Mouse (Mus musculus): Measurements from ENCODE around the gene Ptch1. TPM values are rescaled to one million over a fixed set of nuclear protein-coding genes. Genes with fewer than 3 reads are reported as not detected.

Ptch1 gene
- polyA plus RNA-seq, 1 experiment from 2014 or later, result 19.5 TPM

DNA sequence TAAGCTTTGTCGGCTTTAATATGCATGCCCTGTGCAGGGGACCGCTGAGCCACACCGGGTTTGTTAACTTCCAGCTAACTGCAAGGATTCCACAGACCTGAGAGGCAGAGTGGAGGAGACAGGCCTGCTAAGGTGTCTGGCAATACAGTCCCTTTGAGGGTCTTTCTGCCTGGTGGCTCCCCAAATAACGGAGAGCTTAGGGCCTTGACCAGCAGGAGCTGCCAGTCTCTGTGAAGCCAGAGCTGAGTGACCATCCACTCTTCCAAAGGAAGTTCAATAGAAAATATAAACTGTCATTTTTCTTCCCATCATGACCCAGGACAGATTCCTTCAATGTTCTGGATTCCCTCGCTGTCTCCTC is 4.0 kb downstream of the Ptch1 start:
- H3K36me3 ChIP-seq, result no peaks in the 10 kb centered on the region
- 25% methylated on average over 5 of the region's 5 CpGs for WGBS
- peak overlapping the region; percentile 84 for H3K4me3 ChIP-seq
- H3K4me1 ChIP-seq, result peaks cover 36% of the 10 kb centered on the region
- H3K9me3 ChIP-seq, result no peaks in the 10 kb centered on the region
- no peak overlapping the region; the same call in 1 of the 2 replicates for H3K9ac ChIP-seq
- H3K27ac ChIP-seq, result peak overlapping the region; percentile 99
- H3K4me2 ChIP-seq, result peak overlapping the region; percentile 94
- peaks cover 37% of the 10 kb centered on the region for H3K27me3 ChIP-seq
- no peak for ATAC-seq (ENCODE audit: insufficient number of reproducible peaks, low FRiP score, low TSS enrichment, low read depth)

DNA sequence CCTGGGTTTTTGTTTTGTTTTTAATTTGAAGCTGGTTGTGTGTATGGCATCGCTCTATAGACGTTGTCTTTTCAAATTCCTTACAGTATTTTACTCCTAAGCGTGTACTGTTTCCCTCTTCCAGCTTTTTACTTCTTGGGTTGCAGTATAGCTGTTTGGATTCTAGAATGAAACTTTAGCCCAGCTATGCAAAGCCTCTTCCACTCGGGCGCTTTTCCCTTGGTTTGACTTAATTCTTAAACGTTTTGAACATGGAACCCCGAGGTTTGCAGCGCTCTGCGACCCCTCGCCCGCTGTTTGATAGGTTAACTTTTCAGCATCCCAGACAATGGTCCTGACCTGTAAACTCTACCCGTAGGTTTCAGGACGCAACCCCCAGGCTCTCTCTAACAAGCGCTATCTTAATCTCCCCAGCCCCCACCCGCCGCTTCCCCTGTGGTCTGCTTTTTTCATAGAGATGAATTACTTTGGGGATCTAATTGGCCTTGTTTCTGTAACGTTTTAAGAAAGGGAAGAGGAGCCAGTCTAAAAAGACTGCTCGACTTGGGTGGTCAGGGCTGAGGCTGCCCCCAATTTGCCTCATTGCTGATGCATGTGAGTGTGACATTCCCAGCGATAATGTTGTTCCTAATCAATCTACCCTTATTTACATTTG is 4.5 kb downstream of the Ptch1 start:
- peak overlapping the region; percentile 94 for H3K4me2 ChIP-seq
- H3K9me3 ChIP-seq, result no peaks in the 10 kb centered on the region
- H3K9ac ChIP-seq, result no peak overlapping the region; the same call in 1 of the 2 replicates
- 11% methylated on average over 19 of the region's 19 CpGs for WGBS
- H3K36me3 ChIP-seq, result no peaks in the 10 kb centered on the region
- peak overlapping the region; percentile 99 for H3K27ac ChIP-seq
- ATAC-seq (ENCODE audit: insufficient number of reproducible peaks, low FRiP score, low TSS enrichment, low read depth), result no peak
- peak overlapping the region; percentile 84 for H3K4me3 ChIP-seq
- peaks cover 32% of the 10 kb centered on the region for H3K4me1 ChIP-seq
- H3K27me3 ChIP-seq, result peaks cover 32% of the 10 kb centered on the region

DNA sequence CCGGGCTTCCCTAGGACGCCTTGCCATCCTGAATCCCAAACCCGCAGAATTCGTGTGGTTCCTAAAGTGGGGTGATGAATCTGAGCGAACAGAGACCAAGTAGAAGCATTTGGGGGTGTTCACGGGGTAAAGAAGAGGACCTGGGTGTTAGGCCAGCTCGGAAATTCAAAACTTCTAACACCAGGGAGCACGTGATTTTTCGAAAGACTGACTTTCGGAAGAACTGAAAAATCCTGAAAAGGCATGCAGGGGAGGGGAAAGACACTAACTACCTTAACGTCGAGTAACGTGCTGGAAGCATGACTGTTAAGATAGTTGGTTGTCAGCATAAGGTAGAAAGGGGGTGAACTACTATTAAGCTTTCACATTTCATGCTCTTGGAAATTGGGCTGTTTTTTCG is 5.1 kb downstream of the Ptch1 start:
- peaks cover 27% of the 10 kb centered on the region for H3K4me1 ChIP-seq
- H3K4me2 ChIP-seq, result peak overlapping the region; percentile 94
- ATAC-seq (ENCODE audit: insufficient number of reproducible peaks, low FRiP score, low TSS enrichment, low read depth), result no peak

DNA sequence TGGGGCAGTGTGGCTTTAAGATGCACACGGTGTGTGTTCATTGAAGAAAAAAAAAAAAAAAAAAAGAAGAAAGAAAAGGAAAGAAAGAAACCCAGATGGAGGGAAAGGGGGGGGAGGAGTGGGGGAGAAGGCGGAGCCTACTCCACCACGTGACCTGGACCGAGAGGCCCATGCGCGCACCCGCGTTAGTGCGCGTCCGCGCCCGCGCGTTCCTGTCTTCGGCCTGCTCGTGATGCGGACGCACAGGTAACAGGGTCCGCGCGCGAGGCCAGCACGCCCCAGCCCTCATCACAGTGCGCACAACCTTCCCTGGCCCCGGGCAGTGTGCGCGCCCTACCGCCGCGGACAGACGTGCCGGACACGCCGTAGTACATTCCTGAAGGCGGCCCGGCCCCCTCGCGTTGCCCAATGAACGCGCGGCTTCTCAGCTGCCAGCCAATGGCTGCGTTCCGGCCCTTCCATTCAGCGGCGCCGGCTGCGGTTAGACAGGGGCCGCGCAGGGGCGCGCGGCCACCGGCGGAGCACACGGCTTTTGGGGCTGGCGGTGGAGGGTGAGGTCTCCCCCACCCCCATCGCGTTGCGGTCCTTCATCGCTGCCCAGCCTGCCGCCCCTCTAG is 5.6 kb downstream of the Ptch1 start:
- H3K36me3 ChIP-seq, result no peaks in the 10 kb centered on the region
- peak overlapping the region; percentile 99 for H3K27ac ChIP-seq
- peak overlapping the region; percentile 51; the same call in 1 of the 2 replicates for H3K9ac ChIP-seq
- H3K4me2 ChIP-seq, result peak overlapping the region; percentile 94
- peak; percentile 87 for ATAC-seq (ENCODE audit: insufficient number of reproducible peaks, low FRiP score, low TSS enrichment, low read depth)
- peaks cover 25% of the 10 kb centered on the region for H3K27me3 ChIP-seq
- H3K4me1 ChIP-seq, result peaks cover 25% of the 10 kb centered on the region
- WGBS, result under 1% methylated on average over 62 of the region's 62 CpGs
- no peaks in the 10 kb centered on the region for H3K9me3 ChIP-seq
- H3K4me3 ChIP-seq, result peak overlapping the region; percentile 84

More for the DNA sequence above, 5.1 kb downstream of the Ptch1 start:
- Histone ChIP-seq H3K27me3 (peaks cover 26% of the 10 kb centered on the region), H3K27ac (peak overlapping the region; percentile 99), H3K36me3 (no peaks in the 10 kb centered on the region), H3K9me3 (no peaks in the 10 kb centered on the region), H3K4me3 (peak overlapping the region; percentile 84), H3K9ac (peak overlapping the region; percentile 51; the same call in 1 of the 2 replicates)
- 1% methylated on average over 14 of the region's 14 CpGs for WGBS

DNA sequence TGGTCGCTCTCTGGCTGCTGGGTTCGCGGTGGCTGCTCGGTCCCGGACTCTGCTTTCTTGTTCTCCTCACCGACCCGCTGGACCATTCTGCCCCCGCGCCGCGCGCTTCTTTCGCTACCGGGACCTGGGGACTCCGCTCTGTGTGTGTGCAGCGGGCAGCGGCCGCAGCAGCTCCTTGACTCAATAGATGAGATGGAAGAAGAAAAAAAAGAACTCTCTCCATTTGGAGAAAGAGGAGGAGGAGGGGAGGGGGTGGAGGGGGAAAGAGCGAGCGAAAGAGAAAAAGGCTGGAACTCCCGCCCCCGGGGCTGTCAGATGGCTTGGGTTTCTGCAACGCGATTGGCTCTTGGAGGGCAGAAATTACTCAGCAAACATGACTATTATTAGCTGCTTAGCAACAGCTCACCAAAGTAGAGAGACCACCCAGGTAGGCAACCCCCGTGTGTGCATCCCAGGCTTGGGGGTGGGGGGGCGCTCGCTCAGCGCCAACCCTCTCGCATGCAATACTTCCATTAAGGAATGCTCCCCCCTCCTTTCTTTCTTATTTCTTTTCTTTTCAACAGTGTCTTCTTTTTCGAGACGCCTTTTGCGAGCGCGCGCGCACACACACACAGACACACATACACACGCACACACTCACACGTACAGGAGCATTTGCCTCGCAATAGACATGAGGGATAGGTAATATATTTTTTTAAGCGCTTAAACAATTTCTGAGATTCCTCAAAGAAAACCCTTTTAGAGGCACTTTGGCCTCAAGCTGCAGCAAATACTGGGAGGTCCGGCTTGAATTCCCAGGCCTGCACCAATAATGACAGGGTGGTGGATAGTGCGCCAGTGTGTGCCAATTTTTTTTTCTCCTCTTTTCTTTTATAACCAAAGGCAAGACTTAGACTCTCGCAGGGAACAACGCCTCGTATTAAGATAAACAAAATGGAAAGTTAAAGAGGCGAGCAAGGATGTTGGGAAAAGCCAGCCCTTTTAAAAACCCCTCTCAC is 7.1 kb downstream of the Ptch1 start:
- Histone ChIP-seq H3K27me3 (peaks cover 18% of the 10 kb centered on the region; the same call in 1 of the 2 replicates), H3K27ac (peak overlapping the region; percentile 99), H3K4me2 (peak overlapping the region; percentile 94), H3K4me1 (peaks cover 21% of the 10 kb centered on the region; the same call in 1 of the 2 replicates), H3K36me3 (no peaks in the 10 kb centered on the region), H3K4me3 (peak overlapping the region; percentile 84), H3K9ac (peak overlapping the region; percentile 83), H3K9me3 (no peaks in the 10 kb centered on the region)
- under 1% methylated on average over 46 of the region's 46 CpGs for WGBS
- peak; percentile 78 for ATAC-seq (ENCODE audit: insufficient number of reproducible peaks, low FRiP score, low TSS enrichment, low read depth)

DNA sequence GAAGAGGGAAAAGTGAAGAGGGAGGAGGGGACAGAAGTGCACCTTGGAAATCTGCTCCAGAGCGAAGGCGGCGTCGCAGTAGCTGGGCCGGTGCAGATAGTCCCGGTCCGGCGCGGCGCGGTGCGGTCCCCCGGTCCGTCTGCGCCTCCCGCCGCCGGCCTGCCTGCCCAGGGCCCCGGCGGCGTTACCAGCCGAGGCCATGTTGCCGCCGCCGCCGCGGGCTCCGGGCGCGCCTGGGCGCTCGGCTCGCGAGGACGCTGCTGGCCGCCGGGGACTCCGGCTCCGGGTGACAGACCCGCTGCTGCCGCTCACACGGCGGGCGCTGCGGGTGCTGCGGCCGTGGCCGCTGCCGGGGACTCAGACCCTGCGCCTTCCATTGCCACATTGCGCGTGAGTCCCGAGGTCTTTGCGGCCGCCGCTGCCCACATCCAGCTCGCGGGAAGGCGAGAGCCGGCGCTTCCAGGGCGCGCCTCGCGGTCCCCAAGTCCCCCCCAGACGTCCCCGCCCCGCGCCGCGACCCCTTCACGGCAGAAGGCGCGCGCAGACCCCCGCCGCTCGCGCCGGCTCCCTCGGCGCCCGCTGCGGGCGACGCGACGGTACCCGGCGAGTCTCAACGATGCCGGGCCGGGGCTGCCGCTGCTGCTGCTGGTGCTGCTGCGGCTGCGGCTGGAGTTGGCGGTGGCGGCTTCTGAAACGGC is 7.9 kb downstream of the Ptch1 start:
- H3K4me3 ChIP-seq, result peak overlapping the region; percentile 84
- H3K4me2 ChIP-seq, result peak overlapping the region; percentile 94
- H3K27ac ChIP-seq, result peak overlapping the region; percentile 99
- ATAC-seq (ENCODE audit: insufficient number of reproducible peaks, low FRiP score, low TSS enrichment, low read depth), result no peak
- WGBS, result 1% methylated on average over 86 of the region's 99 CpGs
- H3K27me3 ChIP-seq, result peaks cover 15% of the 10 kb centered on the region; the same call in 1 of the 2 replicates
- peaks cover 20% of the 10 kb centered on the region; the same call in 1 of the 2 replicates for H3K4me1 ChIP-seq
- H3K36me3 ChIP-seq, result no peaks in the 10 kb centered on the region
- peak overlapping the region; percentile 83 for H3K9ac ChIP-seq
- no peaks in the 10 kb centered on the region for H3K9me3 ChIP-seq

DNA sequence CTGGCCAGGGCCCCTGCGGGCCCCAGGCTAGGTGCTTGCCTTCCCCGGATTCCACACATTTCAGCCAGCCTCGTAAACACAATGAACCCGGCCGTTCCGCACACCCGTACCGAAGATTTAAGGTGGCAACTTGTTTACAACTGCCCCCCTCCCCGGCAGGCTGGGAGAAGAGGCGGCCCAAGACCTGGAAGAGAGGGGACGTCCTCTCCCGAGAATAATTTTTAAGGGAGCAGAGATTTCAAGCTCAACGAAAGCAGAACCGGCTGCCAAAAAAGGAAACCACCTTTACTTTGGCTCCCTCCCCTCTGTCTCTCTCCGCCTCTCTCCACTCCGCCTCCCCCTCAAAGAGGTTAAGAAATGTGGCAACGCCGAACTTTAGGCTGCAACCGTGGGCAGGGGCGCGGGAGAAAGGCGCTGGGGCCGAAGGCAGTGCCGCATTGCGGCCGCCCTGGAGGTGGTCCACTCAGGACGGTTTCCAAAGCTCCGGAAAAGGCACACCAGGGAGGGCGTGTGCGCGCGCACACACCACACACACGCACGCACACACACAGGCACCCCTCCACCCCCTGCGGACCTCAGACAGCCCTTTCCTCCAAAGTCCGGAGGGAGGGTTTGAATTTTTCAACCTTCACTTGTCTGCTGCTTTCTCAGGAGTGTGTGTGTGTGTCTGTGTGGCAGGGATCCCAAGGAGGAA is 8.6 kb downstream of the Ptch1 start:
- H3K27ac ChIP-seq, result peak overlapping the region; percentile 99
- no peaks in the 10 kb centered on the region for H3K9me3 ChIP-seq
- peak overlapping the region; percentile 84 for H3K4me3 ChIP-seq
- H3K36me3 ChIP-seq, result no peaks in the 10 kb centered on the region
- WGBS, result under 1% methylated on average over 35 of the region's 36 CpGs
- H3K27me3 ChIP-seq, result peaks cover 8% of the 10 kb centered on the region; the same call in 1 of the 2 replicates
- H3K4me2 ChIP-seq, result peak overlapping the region; percentile 94
- H3K4me1 ChIP-seq, result peaks cover 20% of the 10 kb centered on the region; the same call in 1 of the 2 replicates
- ATAC-seq (ENCODE audit: insufficient number of reproducible peaks, low FRiP score, low TSS enrichment, low read depth), result no peak
- peak overlapping the region; percentile 83 for H3K9ac ChIP-seq

DNA sequence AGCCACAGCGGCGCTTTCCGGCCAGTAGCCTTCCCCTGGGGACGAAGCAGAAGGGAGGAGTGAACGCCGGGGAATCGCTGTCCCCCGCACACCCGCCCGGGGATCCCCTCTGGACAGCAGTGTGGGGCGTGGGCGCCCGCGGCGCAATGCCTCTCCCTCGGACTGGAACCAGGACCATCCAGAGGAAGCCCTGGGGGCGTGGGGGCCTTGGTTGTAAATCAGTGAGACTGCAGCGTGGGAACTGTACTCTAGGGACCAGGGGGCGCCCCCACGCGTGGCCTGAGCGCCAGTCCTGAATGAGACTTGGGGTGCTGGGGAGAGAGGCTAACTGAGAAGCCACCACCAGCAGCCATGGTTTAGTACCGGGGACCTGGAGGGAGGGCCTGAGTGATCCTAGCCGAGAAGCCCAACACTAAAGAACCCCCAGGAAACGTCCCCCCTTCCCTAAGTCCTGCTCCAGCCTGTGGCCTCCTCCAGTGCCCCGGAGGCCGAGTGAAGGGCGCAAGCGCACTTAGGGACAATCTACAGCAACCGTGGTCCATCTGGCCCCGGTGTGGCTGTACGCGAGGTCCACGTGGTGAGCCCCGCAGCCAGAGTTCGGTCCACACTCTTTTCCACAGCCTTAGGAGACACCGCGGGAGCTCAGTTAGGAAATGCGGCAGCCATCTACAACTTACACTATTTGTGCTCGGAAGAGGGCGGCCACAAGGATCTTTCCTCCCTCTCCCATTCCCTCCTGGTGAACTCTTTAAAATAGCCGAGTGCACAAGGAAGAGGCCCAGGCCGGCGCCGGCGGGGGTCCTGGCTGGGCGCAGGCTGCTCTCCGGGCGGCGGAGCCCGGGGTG is 9.4 kb downstream of the Ptch1 start:
- H3K27me3 ChIP-seq, result 0 out of 2 replicates have a peak, but pooled peaks cover under 1% of the 10 kb centered on the region

DNA sequence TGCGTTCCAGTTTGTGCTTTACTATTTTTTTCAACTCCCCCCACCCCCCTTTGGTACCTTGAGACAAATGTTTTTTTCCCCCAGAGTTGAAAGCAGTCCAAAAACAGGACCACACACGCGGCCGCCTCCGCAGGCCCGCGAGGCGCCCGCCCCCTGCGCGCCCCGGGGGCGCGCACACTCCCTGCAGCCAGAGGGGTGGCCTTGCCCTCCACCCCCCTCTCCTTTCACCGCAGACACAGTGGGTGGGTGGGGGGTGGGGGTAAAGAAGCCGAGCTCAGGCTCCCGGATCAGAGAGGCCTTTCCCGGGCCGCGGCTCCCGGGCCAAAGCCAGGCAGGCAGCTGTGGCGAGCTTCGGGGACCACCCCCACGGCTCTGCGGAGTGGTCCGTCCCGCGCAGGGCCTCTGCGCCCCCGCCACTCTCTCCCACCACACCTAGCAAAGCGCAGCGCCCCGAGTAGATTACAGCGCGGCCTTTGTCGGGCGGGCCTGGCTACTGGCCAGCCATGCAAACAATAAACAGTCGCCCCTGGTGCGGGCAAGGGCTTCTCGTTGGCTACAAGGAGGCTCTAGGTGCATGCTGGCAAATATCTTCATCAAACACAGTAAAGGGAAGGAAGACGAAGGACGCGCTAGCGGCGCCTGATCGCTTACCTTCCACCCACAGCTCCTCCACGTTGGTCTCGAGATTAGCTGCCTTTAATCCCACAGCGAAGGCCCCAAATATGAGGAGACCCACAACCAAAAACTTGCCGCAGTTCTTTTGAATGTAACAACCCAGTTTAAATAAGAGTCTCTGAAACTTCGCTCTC is 10.2 kb downstream of the Ptch1 start:
- Histone ChIP-seq H3K36me3 (0 out of 2 replicates have a peak, but pooled peaks cover 4% of the 10 kb centered on the region), H3K4me3 (peak overlapping the region; percentile 84), H3K9ac (peak overlapping the region; percentile 83), H3K4me2 (peak overlapping the region; percentile 94), H3K9me3 (no peaks in the 10 kb centered on the region), H3K27ac (peak overlapping the region; percentile 99), H3K27me3 (no peaks in the 10 kb centered on the region), H3K4me1 (peaks cover 19% of the 10 kb centered on the region)
- peak; percentile 21 for ATAC-seq (ENCODE audit: insufficient number of reproducible peaks, low FRiP score, low TSS enrichment, low read depth)
- under 1% methylated on average over 50 of the region's 51 CpGs for WGBS

More for the DNA sequence above, 9.4 kb downstream of the Ptch1 start:
- Histone ChIP-seq H3K36me3 (no peaks in the 10 kb centered on the region), H3K4me3 (peak overlapping the region; percentile 84), H3K9ac (peak overlapping the region; percentile 83), H3K9me3 (no peaks in the 10 kb centered on the region), H3K27ac (peak overlapping the region; percentile 99), H3K4me1 (peaks cover 19% of the 10 kb centered on the region), H3K4me2 (peak overlapping the region; percentile 94)
- under 1% methylated on average over 51 of the region's 51 CpGs for WGBS
- ATAC-seq (ENCODE audit: insufficient number of reproducible peaks, low FRiP score, low TSS enrichment, low read depth), result no peak
